Mouse (Mus musculus) layer of hippocampus, adult 2 months (tissue): ENCODE measurements around the gene Ttc23. TPM values are rescaled to one million over a fixed set of nuclear protein-coding genes. Genes with fewer than 3 reads are reported as not detected.

Experiments used
- DNase-seq, 2 experiments: peaks; one replicate each; pipeline ENCODE4 v3.0.0; 2022; ENCODE audit warnings: low spot score in 2 of 2
- H3K27ac ChIP-seq: fragments of 200-600 bp; 2 replicates; pipeline ENCODE4 v1.8.1; 2022
- H3K4me3 ChIP-seq: fragments of 200-600 bp; 2 replicates; pipeline ENCODE4 v1.8.1; 2022; ENCODE audit warnings: mild to moderate bottlenecking
- CTCF ChIP-seq: fragments of 200-600 bp; conservative IDR thresholded peaks from 2 replicates; pipeline ENCODE4 v1.8.1; 2022; ENCODE audit warnings: antibody characterized with exemption, mild to moderate bottlenecking, moderate library complexity
- total RNA-seq, 2 experiments: library from RNA; stranded (reverse); gene quantifications; 2 replicates each; pipeline ENCODE4 v1.2.3; 2021

Ttc23 gene
- total RNA-seq, 2 experiments from 2014 or later: 4.6 to 7.9 TPM

GRCm38 (mm10) chr7:67749441-67750239, 102.4 kb downstream of the Ttc23 start:
- no peak overlapping the region for H3K4me3 ChIP-seq
- no peak for TF ChIP-seq CTCF
- no peak for DNase-seq
- H3K27ac ChIP-seq: peak overlapping the region; percentile 51; the same call in 1 of the 2 replicates

DNA sequence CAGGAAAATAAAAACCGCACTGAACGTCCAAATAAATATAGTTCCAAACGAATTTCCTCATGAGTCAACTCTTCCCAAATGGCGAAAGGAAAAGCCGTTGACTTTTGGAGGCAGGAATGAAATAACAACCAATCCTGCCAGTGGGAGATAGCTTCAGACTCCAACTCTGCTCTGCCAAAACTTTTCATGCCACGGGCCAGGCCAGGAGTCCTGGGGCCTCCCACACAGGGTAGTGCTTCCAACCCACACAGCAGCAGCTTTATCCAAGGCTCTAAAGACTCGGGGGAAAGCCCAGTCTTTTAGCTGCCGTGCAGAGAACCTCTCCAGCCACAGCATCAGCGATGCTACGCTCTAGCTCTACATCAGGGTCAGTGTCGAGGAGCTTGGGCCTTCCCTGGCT, 107.4 kb downstream of the Ttc23 start:
- Histone ChIP-seq H3K27ac (no peak overlapping the region), H3K4me3 (no peak overlapping the region)
- DNase-seq: no peak
- no peak for TF ChIP-seq CTCF

- Histone ChIP-seq H3K4me3 (no peak overlapping the region), H3K27ac (no peak overlapping the region)
- DNase-seq: no peak
- TF ChIP-seq CTCF: no peak
Measured at GRCm38 (mm10) chr7:67755366-67755765, 108.2 kb downstream of the Ttc23 start.

- no peak overlapping the region for H3K4me3 ChIP-seq
- no peak for DNase-seq
- TF ChIP-seq CTCF: no peak
Measured at GRCm38 (mm10) chr7:67756636-67757035, 109.4 kb downstream of the Ttc23 start.

GRCm38 (mm10) chr7:67758506-67758857, 111.3 kb downstream of the Ttc23 start:
- DNase-seq: peak in 1 of 2 experiments; percentile 12
- H3K4me3 ChIP-seq: peak overlapping the region; percentile 71
- TF ChIP-seq CTCF: no peak
- H3K27ac ChIP-seq: peak overlapping the region; percentile 85

More at GRCm38 (mm10) chr7:67756636-67757035, 109.4 kb downstream of the Ttc23 start:
- H3K27ac ChIP-seq: no peak overlapping the region

GRCm38 (mm10) chr7:67758858-67759628, 111.8 kb downstream of the Ttc23 start:
- peak overlapping the region; percentile 85 for H3K27ac ChIP-seq
- peak; percentile 17; the same call in 1 of the 2 replicates for TF ChIP-seq CTCF
- DNase-seq: peak; percentile 43 to 58
- peak overlapping the region; percentile 71 for H3K4me3 ChIP-seq

DNA sequence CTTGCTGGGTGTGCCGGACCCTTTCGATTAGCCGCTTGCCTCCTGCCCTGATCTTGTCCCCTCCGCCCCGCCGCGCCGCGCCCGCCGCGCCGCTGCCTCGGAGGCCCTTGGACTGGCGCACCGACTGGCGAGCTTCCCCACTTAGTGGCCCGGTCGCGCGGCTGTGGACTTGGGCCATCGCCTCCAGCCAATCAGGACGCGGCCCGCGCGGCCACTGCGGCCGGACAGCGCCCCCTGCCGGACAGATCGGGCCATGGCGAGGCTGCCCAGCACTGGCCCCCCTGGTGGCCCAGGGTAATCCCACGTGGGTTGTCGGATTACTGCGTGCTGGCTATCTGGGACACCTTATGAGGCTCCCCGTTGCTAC, 112.4 kb downstream of the Ttc23 start, which contains the start of gene Synm:
Gene Synm (minus strand): TSS at position 114 of the 367 bp plus-strand sequence.
- peak; percentile 86 to 95 for DNase-seq
- peak within 1 kb of the TSS; percentile 71 for H3K4me3 ChIP-seq
- peak; percentile 97 for TF ChIP-seq CTCF
- H3K27ac ChIP-seq: peak within 1 kb of the TSS; percentile 85

GRCm38 (mm10) chr7:67763625-67764024, 116.4 kb downstream of the Ttc23 start:
- Histone ChIP-seq H3K4me3 (no peak overlapping the region), H3K27ac (no peak overlapping the region)
- TF ChIP-seq CTCF: no peak
- DNase-seq: no peak

GRCm38 (mm10) chr7:67768125-67768524, 120.9 kb downstream of the Ttc23 start:
- no peak for TF ChIP-seq CTCF
- no peak overlapping the region for H3K27ac ChIP-seq

DNA sequence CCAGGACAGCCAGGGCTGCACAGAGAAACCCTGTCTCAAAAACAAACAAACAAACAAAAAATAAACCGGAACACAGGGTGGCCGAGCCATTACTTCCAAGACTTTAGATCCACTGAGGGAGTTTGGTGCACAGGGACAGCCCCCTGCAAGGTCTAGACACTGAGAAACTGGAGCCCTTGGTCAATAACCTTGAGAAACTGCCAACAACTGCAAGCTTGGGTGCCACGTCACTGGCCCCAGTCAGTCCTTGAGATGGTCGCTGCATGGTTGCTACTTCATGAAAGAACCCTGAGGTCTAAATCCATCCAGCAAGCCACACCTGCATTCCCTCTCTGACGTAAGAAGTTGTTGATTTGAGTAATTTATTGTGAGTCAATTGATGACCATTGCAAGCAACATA, 122.3 kb downstream of the Ttc23 start:
- H3K4me3 ChIP-seq: no peak overlapping the region
- TF ChIP-seq CTCF: no peak
- DNase-seq: no peak
- no peak overlapping the region for H3K27ac ChIP-seq

More at GRCm38 (mm10) chr7:67768125-67768524, 120.9 kb downstream of the Ttc23 start:
- no peak overlapping the region for H3K4me3 ChIP-seq
- DNase-seq: no peak

GRCm38 (mm10) chr7:67772231-67772630, 125.0 kb downstream of the Ttc23 start:
- no peak for TF ChIP-seq CTCF
- Histone ChIP-seq H3K27ac (no peak overlapping the region), H3K4me3 (no peak overlapping the region)
- no peak for DNase-seq

DNA sequence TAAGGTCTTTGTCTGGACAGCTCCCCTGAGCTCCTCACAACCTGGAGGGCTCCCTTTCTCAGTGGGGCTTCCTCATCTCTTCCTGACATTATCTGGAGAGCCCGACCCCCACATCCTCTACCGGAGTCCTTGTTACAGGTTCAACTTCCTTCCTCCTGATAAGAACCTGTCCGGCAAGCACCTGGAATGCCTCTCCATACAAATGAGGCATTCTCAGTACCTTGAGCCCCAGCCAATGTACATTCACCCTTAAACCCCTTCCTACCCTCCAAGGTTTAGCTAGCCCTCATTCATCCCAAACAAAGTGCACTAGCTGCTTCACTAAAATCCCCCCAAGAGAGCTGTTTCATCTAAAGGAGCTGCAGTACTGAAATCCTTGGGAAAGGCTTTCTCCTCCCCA, 128.4 kb downstream of the Ttc23 start:
- no peak overlapping the region for H3K27ac ChIP-seq
- DNase-seq: no peak
- no peak for TF ChIP-seq CTCF
- H3K4me3 ChIP-seq: no peak overlapping the region

- no peak for DNase-seq
- no peak overlapping the region; the same call in 1 of the 2 replicates for H3K4me3 ChIP-seq
- no peak for TF ChIP-seq CTCF
- H3K27ac ChIP-seq: peak overlapping the region; percentile 32; the same call in 1 of the 2 replicates
Measured at GRCm38 (mm10) chr7:67776636-67777305, 129.6 kb downstream of the Ttc23 start.
